Mouse (Mus musculus) lung, postnatal 0 days (tissue): ENCODE measurements around the gene Rbfox1.

Source experiments
- CTCF ChIP-seq: IDR thresholded peaks from 2 replicates; pipeline ENCODE4 v1.5.1; 2016; ENCODE audit warnings: antibody characterized with exemption, mild to moderate bottlenecking
- EP300 ChIP-seq: IDR thresholded peaks from 2 replicates; pipeline ENCODE4 v1.6.1; 2016; ENCODE audit warnings: antibody characterized with exemption, mild to moderate bottlenecking, control low read depth

DNA sequence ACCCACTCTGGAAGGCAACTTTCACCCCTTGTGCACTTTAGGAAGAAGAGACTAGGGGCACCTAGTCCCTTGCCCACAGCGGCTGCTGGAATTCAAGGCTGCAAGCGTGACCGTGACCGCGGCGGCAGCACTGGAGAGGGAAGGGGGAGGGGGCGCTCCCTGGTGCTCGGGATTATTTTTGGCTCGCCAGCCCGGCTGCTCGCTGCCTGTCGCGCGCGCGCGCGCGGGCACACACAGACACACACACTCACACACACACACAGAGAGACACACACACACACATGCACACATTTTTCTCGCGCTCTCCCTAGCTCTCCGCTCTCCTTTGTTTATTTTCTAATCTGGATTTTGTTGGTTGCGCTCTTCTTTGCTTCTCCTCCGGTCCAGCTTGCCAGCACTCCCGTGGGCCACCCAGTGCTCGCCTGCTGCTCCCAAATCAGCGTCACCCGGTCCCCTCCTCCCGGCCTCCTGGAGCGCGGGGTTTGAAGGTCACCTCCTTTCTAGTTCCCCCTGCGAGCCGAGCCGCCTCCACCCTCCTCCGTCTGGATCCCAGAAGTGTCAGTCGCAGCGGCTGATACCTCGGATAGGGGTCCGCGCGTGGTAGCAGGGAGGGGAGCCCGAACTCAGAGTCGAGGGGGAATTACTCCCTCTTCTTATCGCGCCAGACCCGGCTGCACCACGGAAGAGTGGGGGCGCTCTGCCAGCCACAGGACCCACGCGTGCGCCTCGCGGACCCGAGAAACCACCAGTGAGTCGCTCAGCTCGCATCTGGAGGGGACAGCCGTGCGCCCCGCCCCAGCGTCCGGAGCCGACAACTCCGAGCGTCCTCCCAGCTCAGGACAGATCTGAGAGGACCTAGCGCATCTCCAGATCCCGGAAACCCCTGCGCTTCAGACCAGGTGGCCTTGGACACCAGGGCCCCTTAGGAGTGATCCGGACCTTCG, at the start of gene Rbfox1:
- TF ChIP-seq CTCF (no peak), EP300 (no peak)
